Mouse (Mus musculus) midbrain, embryonic 11.5 days (tissue): ENCODE results near the gene Sox18. TPM values are rescaled to one million over a fixed set of nuclear protein-coding genes. Genes with fewer than 3 reads are reported as not detected.

ENCODE experiments used
- ATAC-seq: fragments of 200-750 bp; cut with Nextera tagmentation; 2 replicates; pipeline ENCODE4 v1.8.0; 2017; ENCODE audit warnings: moderate TSS enrichment, moderate library complexity; ENCODE audit not compliant: low FRiP score
- DNase-seq: peaks from one replicate; pipeline ENCODE4 v3.0.0; 2015; ENCODE audit warnings: low spot score; ENCODE audit errors: missing footprints
- H3K27ac ChIP-seq: fragments of 300-500 bp; sonication (generic); 2 replicates; pipeline ENCODE4 v1.5.1; 2014; ENCODE audit warnings: low read depth, low read length
- H3K27me3 ChIP-seq: fragments of 300-500 bp; sonication (generic); 2 replicates; pipeline ENCODE4 v1.6.1; 2014; ENCODE audit warnings: mild to moderate bottlenecking, low read length, moderate library complexity, mixed read lengths; ENCODE audit not compliant: control insufficient read depth, insufficient read depth
- H3K36me3 ChIP-seq: fragments of 300-500 bp; sonication (generic); 2 replicates; pipeline ENCODE4 v1.6.1; 2014; ENCODE audit warnings: mild to moderate bottlenecking, low read length, moderate library complexity, mixed read lengths; ENCODE audit not compliant: control insufficient read depth, insufficient read depth
- H3K4me1 ChIP-seq: fragments of 300-500 bp; sonication (generic); 2 replicates; pipeline ENCODE4 v1.6.1; 2014; ENCODE audit warnings: low read length; ENCODE audit not compliant: control insufficient read depth, insufficient read depth
- H3K4me2 ChIP-seq: fragments of 300-500 bp; sonication (generic); 2 replicates; pipeline ENCODE4 v1.6.1; 2014; ENCODE audit warnings: mild to moderate bottlenecking, moderate library complexity
- H3K4me3 ChIP-seq: fragments of 300-500 bp; sonication (generic); 2 replicates; pipeline ENCODE4 v1.5.1; 2014; ENCODE audit warnings: low read depth, low read length
- H3K9ac ChIP-seq: fragments of 300-500 bp; sonication (generic); 2 replicates; pipeline ENCODE4 v1.6.1; 2014; ENCODE audit warnings: low read length
- H3K9me3 ChIP-seq: fragments of 300-500 bp; sonication (generic); 2 replicates; pipeline ENCODE4 v1.6.1; 2016; ENCODE audit warnings: low read length; ENCODE audit not compliant: control insufficient read depth
- WGBS: fragments of 180-500 bp; shearing (Covaris S2); extraction: QIAGEN DNeasy Blood & Tissue Kit; methylation state at CpG from one replicate; pipeline ENCODE4 v1.1.7; 2014; 5-methylcytosine and 5-hydroxymethylcytosine counted together
- polyA plus RNA-seq: library from polyadenylated mRNA; unstranded; fragments of >200 nt; fragmentation: Nextera tagmentation; extraction: Ambion mirVana; gene quantifications from 2 replicates; pipeline ENCODE4 v1.2.1, GENCODE M21; 2014

Gene Sox18
- 12.5 and 14.6 TPM in 2 replicates for polyA plus RNA-seq

- peaks cover 9% of the 10 kb centered on the region for H3K4me1 ChIP-seq
- no peaks in the 10 kb centered on the region for H3K36me3 ChIP-seq
- peak within 1 kb of the TSS; percentile 26 for H3K4me3 ChIP-seq
- no peak within 1 kb of the TSS for H3K9ac ChIP-seq
- under 1% methylated on average over 43 of the region's 43 CpGs for WGBS
- peak within 1 kb of the TSS; percentile 36 for H3K4me2 ChIP-seq
- H3K27me3 ChIP-seq, result peaks cover 57% of the 10 kb centered on the region
- no peak for DNase-seq
- no peak within 1 kb of the TSS for H3K27ac ChIP-seq
- H3K9me3 ChIP-seq, result no peaks in the 10 kb centered on the region
- ATAC-seq, result no peak
Measured at GRCm38 (mm10) chr2:181671326-181671725, at the start of gene Sox18. Gene Sox18 (minus strand): TSS chr2:181671640.

GRCm38 (mm10) chr2:181721200-181721599 lies 49.8 kb upstream of the Sox18 start:
- H3K27ac ChIP-seq, result no peak overlapping the region
- H3K4me3 ChIP-seq, result no peak overlapping the region
- H3K4me1 ChIP-seq, result no peaks in the 10 kb centered on the region
- H3K9me3 ChIP-seq, result no peaks in the 10 kb centered on the region
- H3K4me2 ChIP-seq, result no peak overlapping the region
- no peaks in the 10 kb centered on the region for H3K27me3 ChIP-seq
- no peaks in the 10 kb centered on the region for H3K36me3 ChIP-seq
- no peak overlapping the region for H3K9ac ChIP-seq
- ATAC-seq (no peak), DNase-seq (no peak)

- 24% methylated on average over 3 of the region's 3 CpGs for WGBS
- H3K9ac ChIP-seq, result no peak overlapping the region
- DNase-seq (no peak), ATAC-seq (no peak)
- H3K36me3 ChIP-seq, result no peaks in the 10 kb centered on the region
- no peaks in the 10 kb centered on the region for H3K27me3 ChIP-seq
- no peak overlapping the region for H3K4me2 ChIP-seq
- H3K4me3 ChIP-seq, result no peak overlapping the region
- H3K9me3 ChIP-seq, result no peaks in the 10 kb centered on the region
- H3K27ac ChIP-seq, result no peak overlapping the region
- peaks cover 4% of the 10 kb centered on the region; the same call in 1 of the 2 replicates for H3K4me1 ChIP-seq
Measured at GRCm38 (mm10) chr2:181720061-181720460, 48.6 kb upstream of the Sox18 start.

- no peak for DNase-seq
- H3K4me3 ChIP-seq, result no peak overlapping the region
- no peak for ATAC-seq
- H3K4me2 ChIP-seq, result no peak overlapping the region
- H3K9me3 ChIP-seq, result no peaks in the 10 kb centered on the region
- no peaks in the 10 kb centered on the region for H3K36me3 ChIP-seq
- no peak overlapping the region for H3K27ac ChIP-seq
- peaks cover 16% of the 10 kb centered on the region for H3K4me1 ChIP-seq
- H3K27me3 ChIP-seq, result no peaks in the 10 kb centered on the region
- WGBS, result 82% methylated on average over 3 of the region's 3 CpGs
- H3K9ac ChIP-seq, result no peak overlapping the region
Measured at GRCm38 (mm10) chr2:181716991-181717390, 45.6 kb upstream of the Sox18 start.

GRCm38 (mm10) chr2:181715382-181715781 lies 43.9 kb upstream of the Sox18 start:
- Histone ChIP-seq H3K9ac (peak overlapping the region; percentile 66), H3K4me3 (peak overlapping the region; percentile 31), H3K36me3 (no peaks in the 10 kb centered on the region), H3K9me3 (no peaks in the 10 kb centered on the region), H3K4me2 (peak overlapping the region; percentile 46), H3K27ac (peak overlapping the region; percentile 65), H3K4me1 (peaks cover 16% of the 10 kb centered on the region), H3K27me3 (no peaks in the 10 kb centered on the region)
- 72% methylated on average over 3 of the region's 3 CpGs for WGBS
- ATAC-seq (peak; percentile 48), DNase-seq (no peak)

- Histone ChIP-seq H3K9ac (peak within 1 kb of the TSS; percentile 66), H3K9me3 (no peaks in the 10 kb centered on the region), H3K4me2 (peak within 1 kb of the TSS; percentile 46), H3K36me3 (no peaks in the 10 kb centered on the region), H3K27ac (peak within 1 kb of the TSS; percentile 65), H3K4me3 (peak within 1 kb of the TSS; percentile 31), H3K27me3 (no peaks in the 10 kb centered on the region), H3K4me1 (peaks cover 16% of the 10 kb centered on the region)
- DNase-seq (peak; percentile 92), ATAC-seq (peak; percentile 76)
- WGBS, result 2% methylated on average over 7 of the region's 7 CpGs
Measured at GRCm38 (mm10) chr2:181714903-181715326, 43.5 kb upstream of the Sox18 start, which contains the start of gene Oprl1. Gene Oprl1 (plus strand): TSS chr2:181715016.

GRCm38 (mm10) chr2:181713749-181714148 lies 42.3 kb upstream of the Sox18 start:
- DNase-seq (peak; percentile 86), ATAC-seq (peak; percentile 71)
- Histone ChIP-seq H3K27ac (peak overlapping the region; percentile 60; the same call in 1 of the 2 replicates), H3K4me3 (no peak overlapping the region), H3K4me2 (no peak overlapping the region), H3K9ac (0 out of 2 replicates have a peak overlapping the region, but pooled peaks have one; percentile 16), H3K4me1 (peaks cover 16% of the 10 kb centered on the region), H3K27me3 (no peaks in the 10 kb centered on the region), H3K36me3 (no peaks in the 10 kb centered on the region), H3K9me3 (no peaks in the 10 kb centered on the region)
- 68% methylated on average over 1 of the region's 1 CpGs for WGBS

GRCm38 (mm10) chr2:181706668-181707067 lies 35.2 kb upstream of the Sox18 start:
- Histone ChIP-seq H3K9me3 (no peaks in the 10 kb centered on the region), H3K27me3 (no peaks in the 10 kb centered on the region), H3K4me2 (no peak overlapping the region), H3K9ac (no peak overlapping the region), H3K36me3 (no peaks in the 10 kb centered on the region), H3K4me3 (no peak overlapping the region), H3K27ac (no peak overlapping the region), H3K4me1 (no peaks in the 10 kb centered on the region)
- DNase-seq (no peak), ATAC-seq (no peak)
- 47% methylated on average over 4 of the region's 4 CpGs for WGBS

GRCm38 (mm10) chr2:181698241-181698640 lies 26.8 kb upstream of the Sox18 start, which contains the start of gene Lkaaear1:
Gene Lkaaear1 (minus strand): TSS chr2:181698442.
- WGBS, result 46% methylated on average over 5 of the region's 5 CpGs
- no peak for DNase-seq

More at GRCm38 (mm10) chr2:181698241-181698640, 26.8 kb upstream of the Sox18 start, which contains the start of gene Lkaaear1:
- H3K27me3 ChIP-seq, result no peaks in the 10 kb centered on the region
- no peaks in the 10 kb centered on the region for H3K36me3 ChIP-seq
- H3K27ac ChIP-seq, result no peak within 1 kb of the TSS
- H3K4me2 ChIP-seq, result no peak within 1 kb of the TSS
- H3K4me1 ChIP-seq, result 0 out of 2 replicates have a peak, but pooled peaks cover 2% of the 10 kb centered on the region
- ATAC-seq, result no peak
- no peaks in the 10 kb centered on the region for H3K9me3 ChIP-seq
- no peak within 1 kb of the TSS for H3K4me3 ChIP-seq
- no peak within 1 kb of the TSS for H3K9ac ChIP-seq
